Mouse (Mus musculus): ENCODE measurements around the gene Casp1. TPM values are rescaled to one million over a fixed set of nuclear protein-coding genes. Genes with fewer than 3 reads are reported as not detected.

Gene Casp1
- polyA plus RNA-seq, 1 experiment = not detected

- Histone ChIP-seq H3K4me1 (ENCODE audit: control insufficient read depth, insufficient read depth, low read length) (no peaks in the 10 kb centered on the region), H3K4me3 (ENCODE audit: insufficient read depth, low read length) (no peak overlapping the region), H3K27ac (ENCODE audit: insufficient read depth, low read length) (no peak overlapping the region)
- TF ChIP-seq POLR2A (IDR thresholded peaks at IDR 0.05; ENCODE audit: low read depth, low read length) (no peak), CTCF (IDR thresholded peaks at IDR 0.05; ENCODE audit: borderline replicate concordance, insufficient read depth, low read length) (no peak)
Measured at GRCm38 (mm10) chr9:5353673-5354072, 55.4 kb downstream of the Casp1 start.

GRCm38 (mm10) chr9:5356801-5357200 lies 58.5 kb downstream of the Casp1 start:
- Histone ChIP-seq H3K27ac (ENCODE audit: insufficient read depth, low read length) (no peak overlapping the region), H3K4me3 (ENCODE audit: insufficient read depth, low read length) (no peak overlapping the region), H3K4me1 (ENCODE audit: control insufficient read depth, insufficient read depth, low read length) (no peaks in the 10 kb centered on the region)
- TF ChIP-seq POLR2A (IDR thresholded peaks at IDR 0.05; ENCODE audit: low read depth, low read length) = no peak
- no peak for TF ChIP-seq CTCF (IDR thresholded peaks at IDR 0.05; ENCODE audit: borderline replicate concordance, insufficient read depth, low read length)

Other genes starting within 250 kb of the Casp1 start
- gene Casp4, start 10.3 kb downstream of the Casp1 start, polyA plus RNA-seq (2011; ENCODE audit: insufficient read length, low read depth, missing spikeins) = 7.9 and 11.5 TPM in 2 replicates
- 42.6 and 70.7 TPM in 2 replicates for gene Casp12, start 46.9 kb downstream of the Casp1 start, polyA plus RNA-seq (2011; ENCODE audit: insufficient read length, low read depth, missing spikeins)